Mouse (Mus musculus) common myeloid progenitor, adult 5-6 weeks (primary cell): ENCODE data around the gene Fry. TPM values are rescaled to one million over a fixed set of nuclear protein-coding genes. Genes with fewer than 3 reads are reported as not detected.

Experiments
- ATAC-seq: replicated peaks from 2 replicates; pipeline ENCODE4 v1.8.0; 2016; ENCODE audit warnings: low read depth, mild to moderate bottlenecking, moderate TSS enrichment, inconsistent platforms; ENCODE audit not compliant: poor library complexity, severe bottlenecking
- total RNA-seq: library from RNA; stranded (forward); fragments of 200-1000, 187-1606 nt; gene quantifications from 2 replicates; pipeline ENCODE4 v1.2.3, GENCODE M21; 2017

The Fry gene
- total RNA-seq = 11.4 and 22.5 TPM in 2 replicates

DNA sequence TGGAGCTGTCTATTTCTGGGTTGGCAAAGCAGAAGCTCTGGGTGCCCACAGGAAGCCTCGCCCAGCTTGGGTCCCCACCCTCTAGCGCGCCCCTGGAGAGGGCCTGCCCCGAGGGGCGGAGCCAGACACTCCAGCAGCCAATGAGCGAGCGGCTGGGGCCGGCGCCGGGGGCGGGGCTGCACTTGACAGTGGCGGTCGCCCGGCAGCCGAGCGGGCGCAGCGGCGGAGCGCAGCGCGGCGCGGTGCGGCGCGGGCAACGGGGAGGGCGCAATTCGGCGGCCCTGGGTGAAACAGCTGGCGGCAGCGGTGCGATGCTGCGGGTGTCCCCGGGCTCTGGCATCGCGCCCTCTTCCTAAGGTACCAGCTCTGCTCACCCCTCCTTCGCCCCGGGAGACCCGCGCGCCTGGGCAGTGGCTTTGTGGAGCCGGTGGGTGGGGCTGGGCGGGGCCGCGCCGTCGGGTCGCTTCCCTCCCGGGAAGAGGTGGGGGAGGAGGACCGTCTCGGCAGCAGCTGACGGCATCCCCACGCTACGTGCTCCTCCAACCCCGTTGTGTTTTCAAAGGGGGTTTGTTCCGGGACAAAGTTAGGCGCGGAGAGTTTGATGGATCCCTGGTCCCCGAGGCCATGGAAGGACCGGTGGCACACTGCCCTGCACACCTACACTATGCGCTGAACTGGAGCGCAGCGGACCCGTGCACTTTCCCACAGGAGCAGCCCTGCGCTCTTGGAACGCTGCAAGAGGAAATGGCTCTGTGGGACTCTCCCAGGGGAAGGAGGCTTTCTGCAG, at the start of gene Fry:
TSS of gene Fry (plus strand) at position 191 of the 787 bp plus-strand sequence.
- peak; percentile 85 for ATAC-seq

DNA sequence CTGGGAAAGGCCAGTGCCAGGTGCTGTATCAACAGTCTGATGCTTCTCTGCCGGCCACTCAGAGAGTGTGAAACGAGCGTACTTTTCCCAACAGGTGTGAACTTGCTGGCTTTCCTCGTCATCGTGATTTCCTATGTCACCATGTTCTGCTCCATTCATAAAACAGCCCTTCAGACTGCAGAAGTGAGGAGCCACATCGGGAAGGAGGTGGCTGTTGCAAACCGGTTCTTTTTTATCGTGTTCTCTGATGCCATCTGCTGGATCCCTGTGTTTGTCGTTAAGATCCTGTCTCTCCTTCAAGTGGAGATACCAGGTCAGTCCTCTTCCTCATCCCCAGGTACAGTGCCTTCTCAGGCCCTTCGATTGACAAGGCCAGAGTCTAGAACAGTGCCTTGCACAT, 48.4 kb upstream of the Fry start:
- ATAC-seq = no peak

DNA sequence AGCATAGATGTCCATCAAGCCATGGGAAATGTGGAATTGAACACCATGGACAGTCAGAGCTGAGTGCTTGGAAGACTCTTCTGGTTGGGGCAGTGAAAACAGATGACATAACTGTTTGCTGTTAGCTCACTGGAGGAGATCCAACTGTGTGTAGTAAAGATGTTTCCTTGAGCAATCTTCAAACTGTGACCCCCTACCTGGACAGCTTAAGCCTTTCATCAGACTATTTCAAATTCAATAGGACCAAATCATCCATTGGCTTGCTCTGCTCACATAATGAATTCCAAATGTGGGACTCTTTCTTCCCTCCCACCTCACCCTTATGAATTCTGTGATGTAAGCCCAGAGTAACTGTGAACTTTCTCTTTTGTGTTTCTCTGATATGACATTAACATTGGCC, 46.7 kb upstream of the Fry start:
- ATAC-seq = no peak

DNA sequence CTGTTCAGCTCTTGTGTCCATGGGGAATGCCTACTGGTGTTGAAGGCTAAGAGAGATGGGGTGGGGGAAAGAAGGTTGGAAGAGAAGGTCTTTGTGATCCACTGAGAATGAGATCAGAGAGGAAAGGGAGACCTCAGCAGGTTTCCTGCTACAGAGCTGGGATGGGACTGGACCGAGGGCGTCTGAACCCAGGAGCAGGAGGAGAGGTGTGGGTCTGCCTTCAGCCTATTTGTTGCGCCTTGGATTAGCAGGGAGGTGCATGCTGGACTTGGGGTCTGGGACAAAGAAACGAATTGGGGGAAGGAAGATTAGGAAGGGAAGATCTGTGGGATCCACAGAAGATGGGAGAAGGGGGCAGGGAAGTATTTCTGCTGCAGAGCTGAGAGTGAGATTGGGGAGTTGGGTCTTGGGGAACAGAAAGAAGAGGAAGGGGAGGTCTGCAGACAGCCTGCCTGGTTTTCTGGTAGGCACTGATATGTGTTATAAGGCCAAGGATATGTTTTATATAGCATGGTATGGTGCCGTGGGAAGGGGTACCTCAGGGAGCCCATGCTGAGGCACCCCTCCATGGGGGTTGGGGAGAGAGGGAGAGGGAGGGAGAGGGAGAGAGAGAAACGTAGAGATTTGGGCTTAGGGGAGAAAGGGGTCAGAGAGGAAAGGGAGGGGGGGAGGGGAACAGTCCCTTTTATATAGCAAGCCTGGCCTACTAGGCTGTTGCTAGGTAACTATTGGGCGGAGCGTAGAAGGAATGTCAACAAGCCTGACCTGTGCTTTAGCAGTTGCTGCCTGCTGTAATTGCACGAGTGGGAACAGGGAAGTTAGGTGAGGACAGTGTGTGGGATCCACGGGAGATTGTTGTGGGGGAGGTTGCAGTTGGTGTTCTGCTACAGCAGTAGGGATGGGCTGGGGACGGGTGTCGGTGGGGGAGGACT, 38.3 kb upstream of the Fry start:
- ATAC-seq = no peak

DNA sequence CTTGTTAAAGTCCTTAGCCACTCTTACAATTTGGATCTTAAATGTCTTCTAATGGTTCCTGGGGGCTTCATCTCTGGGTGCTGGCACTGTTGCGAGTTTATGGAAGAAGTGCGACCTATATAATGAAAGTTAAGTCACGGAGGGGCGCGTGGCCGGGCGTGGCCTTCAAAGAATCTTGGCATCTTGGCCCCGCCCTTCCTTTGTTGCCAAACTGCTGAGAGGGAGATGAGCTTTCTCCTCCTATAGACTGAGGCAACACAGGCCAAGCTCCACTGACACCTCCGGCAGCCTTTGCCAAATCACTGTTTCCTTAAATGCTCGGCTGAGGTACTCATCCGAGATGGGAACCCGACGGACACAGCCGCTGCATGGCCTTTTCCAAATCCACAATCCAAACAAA, 35.7 kb upstream of the Fry start:
- ATAC-seq = no peak

DNA sequence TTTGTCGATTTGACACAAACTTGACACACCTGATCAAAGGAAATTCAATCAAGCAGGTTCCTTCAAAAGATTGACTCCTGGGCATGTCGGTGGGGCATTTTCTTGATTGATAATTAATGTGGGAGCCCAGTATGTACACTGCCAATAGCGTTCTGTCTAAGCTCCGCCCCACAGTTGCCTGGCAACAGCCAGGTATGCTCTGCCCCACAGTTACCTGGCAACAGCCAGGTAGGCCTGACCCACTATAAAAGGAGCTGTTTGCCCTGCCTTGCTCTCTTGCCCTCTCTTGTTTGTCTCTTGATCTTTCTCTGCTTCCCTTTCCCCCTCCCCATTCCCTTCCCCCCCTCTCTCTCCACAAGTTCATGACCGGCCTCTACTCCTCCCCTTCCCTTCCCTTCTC, 35.3 kb upstream of the Fry start:
- no peak for ATAC-seq

DNA sequence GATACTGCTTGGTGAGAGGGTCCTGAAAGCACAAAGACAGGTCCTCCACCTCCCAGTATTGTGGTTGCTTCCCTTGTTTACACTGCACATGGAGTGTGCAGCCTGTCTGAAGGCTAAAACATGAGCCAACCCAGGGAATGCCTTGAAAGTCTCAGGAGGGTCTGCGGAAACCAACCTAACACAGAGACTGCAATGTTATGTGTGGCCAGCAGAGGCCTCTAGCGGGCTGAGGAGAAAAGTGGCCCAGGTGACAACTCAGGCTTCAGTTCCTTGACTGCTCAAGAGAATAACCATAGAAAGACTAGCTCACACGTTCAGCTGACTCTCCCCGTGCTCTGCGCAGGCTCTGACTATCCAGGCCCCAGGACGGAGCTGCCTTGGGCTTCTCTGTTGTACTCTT, 20.8 kb upstream of the Fry start:
- peak; percentile 100 for ATAC-seq

DNA sequence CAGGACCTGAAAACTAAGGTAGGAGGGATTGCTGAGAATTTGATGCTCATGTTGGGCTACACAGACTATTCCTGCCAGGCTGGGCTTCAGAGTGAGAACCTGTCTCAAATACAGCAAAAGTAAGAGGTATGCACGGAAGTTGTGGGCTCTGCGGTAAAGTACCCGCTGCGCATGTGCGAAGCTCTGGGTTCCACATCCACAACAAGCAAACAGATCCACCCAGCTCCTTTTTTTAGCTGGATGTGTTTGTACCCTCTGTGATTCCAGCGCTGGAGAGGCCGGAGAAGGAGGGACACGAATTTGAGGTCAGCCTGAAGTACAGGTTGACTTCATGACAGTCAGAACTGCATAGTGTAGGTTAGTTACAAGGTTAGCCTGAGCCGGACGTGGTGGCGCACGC, 19.7 kb upstream of the Fry start:
- ATAC-seq = no peak

DNA sequence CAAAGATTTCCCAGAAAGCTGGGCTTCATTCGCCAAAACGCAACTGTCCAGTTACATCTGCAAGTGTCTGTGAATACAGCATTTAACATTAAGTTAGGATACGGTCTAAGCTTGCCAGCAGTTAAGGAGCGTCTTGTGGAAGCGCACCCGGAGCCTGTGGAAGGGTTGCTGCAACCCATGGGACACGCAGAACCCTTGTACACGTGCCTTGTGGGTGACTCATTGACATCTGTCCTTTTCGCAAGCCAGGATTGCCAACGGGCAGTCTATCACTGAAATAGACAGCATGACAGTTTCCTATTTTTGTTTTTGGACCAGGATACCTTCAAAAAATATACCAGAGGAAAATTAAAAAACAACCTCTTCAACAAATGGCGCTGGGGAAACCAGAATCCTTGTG, 16.7 kb upstream of the Fry start:
- ATAC-seq = no peak

DNA sequence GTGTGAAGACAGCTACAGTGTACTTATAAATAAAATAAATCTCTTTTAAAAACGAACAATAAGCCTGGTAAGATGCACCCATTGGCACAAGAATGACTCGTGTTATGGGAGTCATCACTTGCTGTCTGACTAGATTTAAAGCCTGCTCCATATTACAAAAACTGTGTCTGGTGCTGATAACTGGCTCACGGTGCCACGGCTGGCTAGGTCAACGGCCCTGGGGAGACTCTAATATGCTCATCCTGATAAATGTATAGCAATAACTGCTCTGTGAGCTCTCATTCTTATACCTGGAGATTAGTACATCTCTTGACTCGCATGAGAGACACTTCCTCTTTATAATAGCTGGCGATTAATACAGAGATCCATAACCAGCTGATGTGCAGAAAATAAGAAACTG, 12.1 kb upstream of the Fry start:
- ATAC-seq = no peak

DNA sequence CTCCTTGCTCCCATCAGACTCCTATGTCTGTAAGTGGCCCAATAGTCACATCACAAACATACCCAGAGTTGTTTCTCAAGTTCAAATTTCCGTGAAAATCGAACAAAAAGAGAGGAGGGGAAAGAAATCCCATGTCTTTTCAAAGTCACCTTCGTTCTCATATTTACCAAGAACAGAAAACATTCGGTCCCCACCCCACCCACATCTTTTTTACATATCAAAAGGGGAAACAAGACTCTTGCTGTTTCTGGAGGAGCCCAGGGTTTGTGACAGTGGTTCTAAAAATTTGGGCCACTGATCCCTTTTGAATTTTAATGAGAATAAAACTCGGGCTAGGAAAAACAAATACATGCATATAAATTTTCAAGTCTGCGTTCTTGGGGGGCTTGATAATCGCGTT, 7.2 kb upstream of the Fry start:
- no peak for ATAC-seq

DNA sequence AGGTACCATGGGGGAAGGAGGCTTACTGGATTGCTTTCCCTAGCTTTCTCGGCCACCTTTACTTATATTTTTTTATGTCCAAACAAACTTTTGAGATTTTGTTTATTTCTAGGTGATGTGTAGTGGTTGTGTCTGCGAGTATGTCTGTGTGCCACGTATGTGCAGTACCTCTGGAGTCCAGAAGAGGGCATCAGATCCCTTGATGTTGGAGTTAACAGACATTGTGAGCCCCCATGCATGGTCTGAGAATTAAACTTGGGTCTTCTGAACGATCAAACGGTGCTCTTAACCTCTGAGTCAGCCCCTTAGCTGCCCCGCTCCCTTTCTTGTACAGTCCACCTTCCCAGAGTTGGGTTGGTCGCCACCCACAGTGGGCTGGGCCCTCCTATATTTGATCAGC, 4.4 kb upstream of the Fry start:
- ATAC-seq = no peak

DNA sequence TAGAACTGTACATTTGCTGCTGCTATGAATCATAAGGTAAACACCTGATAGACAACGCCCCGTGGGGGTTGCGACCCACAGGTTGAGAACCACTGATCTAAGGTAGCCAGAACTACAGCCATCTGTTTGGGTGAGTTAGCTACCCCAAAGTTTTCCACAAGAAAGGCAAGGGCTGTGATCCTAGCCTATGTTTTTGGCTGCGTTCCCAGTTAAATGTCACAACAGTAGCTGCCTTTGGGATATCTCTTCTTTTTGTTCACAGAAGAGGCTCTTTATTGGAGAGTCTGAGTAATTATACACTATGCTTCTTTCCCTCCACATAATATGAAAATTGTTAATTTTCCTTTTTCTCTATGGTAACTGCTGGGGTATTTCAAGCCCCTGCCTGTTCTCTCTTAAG, 3.7 kb upstream of the Fry start:
- ATAC-seq = no peak

DNA sequence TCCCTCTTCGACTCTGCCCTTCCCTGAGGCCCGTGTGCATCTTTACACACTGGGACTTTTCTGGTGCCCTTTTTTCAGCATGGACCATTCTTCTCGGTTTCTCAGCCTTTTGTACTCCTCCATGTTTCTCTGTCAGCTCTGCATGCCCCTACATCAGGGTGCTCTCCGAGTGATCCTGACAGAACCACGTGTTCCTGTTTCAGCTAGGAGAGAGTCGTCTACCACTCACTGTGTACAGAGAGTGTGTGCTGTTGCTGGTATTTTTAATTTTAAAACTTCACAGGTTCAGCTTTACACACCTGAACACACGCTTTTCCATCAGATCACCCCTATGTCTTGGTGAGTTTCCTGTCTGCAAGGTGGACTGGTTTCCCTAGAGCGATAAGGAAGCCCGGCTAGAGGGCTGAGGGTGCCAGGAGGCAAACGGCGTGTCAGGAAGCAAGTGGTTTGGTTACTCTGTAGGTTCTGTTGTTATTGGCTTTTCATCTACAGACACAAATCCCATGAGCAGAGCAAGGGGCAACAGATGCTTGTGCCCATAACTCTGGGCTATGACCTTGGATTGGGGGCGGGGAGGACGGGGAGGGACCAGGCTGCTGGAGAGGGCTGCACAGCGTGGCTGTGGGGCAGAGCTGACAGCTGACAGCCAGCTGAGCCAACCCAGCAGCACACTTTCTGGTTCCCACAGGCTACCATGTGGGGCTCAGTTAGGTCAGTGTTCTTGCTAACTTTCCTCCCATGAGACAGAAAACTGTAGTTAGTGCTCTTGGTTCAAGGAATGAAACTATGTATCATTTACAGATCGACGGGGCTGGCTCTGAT, 3.0 kb upstream of the Fry start:
- ATAC-seq = peak; percentile 24

DNA sequence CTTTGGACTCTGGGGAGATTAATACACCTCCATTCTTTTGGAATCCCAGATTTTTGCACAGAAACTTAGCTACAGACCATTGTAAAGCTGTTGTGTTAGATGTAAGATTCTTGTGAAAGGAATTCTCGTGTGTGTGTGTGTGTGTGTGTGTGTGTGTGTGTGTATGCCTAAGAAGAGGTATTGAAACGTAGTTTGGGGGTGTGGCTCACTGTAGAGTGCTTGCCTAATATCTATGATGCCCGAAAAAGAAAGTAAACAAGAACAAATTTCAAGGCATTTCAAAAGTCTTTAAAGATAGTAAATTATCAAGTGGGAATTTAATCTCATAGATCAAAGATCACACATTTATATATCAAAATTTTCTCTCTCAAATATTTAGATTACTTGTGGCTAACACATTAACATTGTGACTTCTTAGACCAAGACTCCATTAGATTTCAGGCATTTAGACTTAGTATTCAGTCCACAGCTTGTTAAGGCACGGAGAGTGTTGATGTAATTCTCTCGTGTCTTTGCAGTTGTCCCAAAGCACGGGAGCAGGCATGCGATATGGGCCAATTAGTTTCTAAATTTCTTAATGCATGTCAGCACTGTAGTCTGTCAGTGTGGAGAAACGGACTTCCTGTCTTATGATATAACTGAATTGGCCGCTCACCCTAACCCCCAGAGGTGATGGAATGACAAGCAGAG, 2.1 kb upstream of the Fry start:
- ATAC-seq = peak; percentile 12; the same call in 1 of the 2 replicates

DNA sequence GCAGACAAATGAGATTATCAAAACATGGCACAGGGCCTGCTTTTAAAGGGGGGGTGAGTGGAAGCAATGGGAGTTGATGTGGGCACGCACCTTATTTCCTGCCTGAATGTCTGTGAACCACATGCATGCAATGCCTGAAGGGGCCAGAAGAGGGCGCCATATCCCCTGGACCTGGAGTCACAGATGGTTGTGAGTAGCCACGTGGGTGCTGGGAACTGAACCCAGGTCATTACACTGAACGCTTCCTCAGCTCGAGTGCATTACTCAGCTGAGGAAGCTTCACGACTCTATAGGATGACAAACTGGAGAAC, 1.6 kb upstream of the Fry start:
- ATAC-seq = no peak

DNA sequence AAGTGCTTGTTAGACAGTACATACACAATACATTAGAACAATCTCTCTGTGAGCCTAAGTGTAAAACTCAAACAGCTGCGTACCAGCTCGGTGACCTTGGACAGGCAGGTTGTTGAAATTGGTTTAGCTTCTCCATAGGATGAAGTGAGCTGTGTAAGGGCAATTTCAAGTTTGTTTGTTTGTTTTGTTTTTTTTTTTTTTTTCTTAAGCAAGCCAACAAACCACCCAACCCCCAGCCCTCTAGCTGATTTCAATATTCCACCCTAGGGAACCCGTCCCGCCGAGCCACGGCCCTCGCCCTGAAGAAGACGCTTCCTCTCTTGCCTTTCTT, 356 bp upstream of the Fry start:
- ATAC-seq = no peak

DNA sequence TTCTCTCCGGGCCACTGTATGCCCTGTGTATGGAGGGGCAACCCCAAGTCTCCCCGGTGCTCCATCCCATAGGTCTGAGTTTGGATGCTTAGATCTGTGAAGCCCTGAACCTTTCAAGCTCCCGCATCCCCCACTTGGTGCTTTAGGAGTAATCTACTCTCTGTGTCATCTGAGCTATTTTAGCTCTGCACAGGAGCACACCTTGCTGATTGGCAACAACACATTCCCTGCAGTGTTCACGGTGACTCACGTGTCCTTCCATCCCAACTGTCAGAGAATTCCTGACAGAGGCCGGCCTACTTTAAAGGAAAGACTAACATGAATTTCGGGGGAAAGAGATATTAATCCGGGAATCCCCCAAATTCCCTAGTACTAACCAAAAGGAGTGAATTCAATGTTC, 2.2 kb downstream of the Fry start:
- no peak for ATAC-seq

DNA sequence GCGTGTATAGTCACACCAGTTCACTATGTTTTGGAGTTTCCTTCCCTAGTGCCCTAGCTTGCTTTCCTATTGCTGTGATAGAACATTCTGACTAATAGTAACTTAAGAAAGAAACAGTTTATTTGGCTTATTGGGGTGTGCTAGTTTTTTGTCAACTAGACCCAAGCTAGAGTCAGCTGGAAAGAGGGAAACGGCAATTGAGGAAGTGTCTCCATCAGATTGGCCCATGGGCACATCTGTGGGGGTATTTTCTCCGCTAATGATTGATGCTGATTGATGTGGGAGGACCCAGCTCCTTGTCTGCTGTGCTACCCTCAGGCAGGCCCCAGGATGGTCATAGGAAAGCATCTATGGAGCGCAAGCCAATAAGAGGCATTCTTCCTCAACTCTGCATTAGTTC, 3.6 kb downstream of the Fry start:
- no peak for ATAC-seq

DNA sequence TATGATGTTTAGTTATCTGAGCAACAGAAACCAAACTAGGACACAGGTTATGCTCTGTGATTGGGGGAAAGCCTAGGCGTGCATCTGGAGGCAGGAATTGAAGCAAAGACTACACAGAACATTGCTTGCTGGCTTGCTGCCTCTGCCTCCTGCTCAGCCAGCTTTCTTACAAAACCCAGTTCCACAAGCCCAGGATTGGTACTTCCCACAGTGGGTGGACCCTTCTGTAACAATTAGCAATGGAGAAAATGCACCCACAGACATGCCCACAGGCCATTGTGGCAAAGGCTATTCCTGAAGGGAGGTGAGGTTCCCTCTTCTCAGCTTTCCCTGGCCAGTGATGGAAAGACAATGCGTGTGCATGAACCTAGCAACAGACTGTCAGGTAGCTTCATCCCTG, 4.1 kb downstream of the Fry start:
- no peak for ATAC-seq
